Mouse (Mus musculus) myocyte (in vitro differentiated cells): Measurements from ENCODE around the gene Lemd1.

Source experiments
- MYOD1 ChIP-seq, 3 experiments: IDR thresholded peaks; one replicate each; pipeline ENCODE4 v1.6.1; 2011; ENCODE audit warnings: control low read depth in 2 of 3, low read depth in 2 of 3, mild to moderate bottlenecking in 2 of 3, moderate library complexity in 1 of 3; ENCODE audit not compliant: insufficient read length in 2 of 3, control insufficient read depth in 1 of 3
- POLR2A ChIP-seq: IDR thresholded peaks from one replicate; pipeline ENCODE4 v1.6.1; 2011; ENCODE audit warnings: low read depth, mild to moderate bottlenecking, control low read depth, moderate library complexity; ENCODE audit not compliant: insufficient read length

GRCm38 (mm10) chr1:132306808-132307207 is 115.6 kb downstream of the Lemd1 start:
- TF ChIP-seq MYOD1 (IDR thresholded peaks at IDR 0.05; ENCODE audit: control insufficient read depth in 1 of 3, insufficient read length in 2 of 3, low read depth in 2 of 3) (no peak), POLR2A (peak; percentile 5)
